In the genomic region with DNA sequence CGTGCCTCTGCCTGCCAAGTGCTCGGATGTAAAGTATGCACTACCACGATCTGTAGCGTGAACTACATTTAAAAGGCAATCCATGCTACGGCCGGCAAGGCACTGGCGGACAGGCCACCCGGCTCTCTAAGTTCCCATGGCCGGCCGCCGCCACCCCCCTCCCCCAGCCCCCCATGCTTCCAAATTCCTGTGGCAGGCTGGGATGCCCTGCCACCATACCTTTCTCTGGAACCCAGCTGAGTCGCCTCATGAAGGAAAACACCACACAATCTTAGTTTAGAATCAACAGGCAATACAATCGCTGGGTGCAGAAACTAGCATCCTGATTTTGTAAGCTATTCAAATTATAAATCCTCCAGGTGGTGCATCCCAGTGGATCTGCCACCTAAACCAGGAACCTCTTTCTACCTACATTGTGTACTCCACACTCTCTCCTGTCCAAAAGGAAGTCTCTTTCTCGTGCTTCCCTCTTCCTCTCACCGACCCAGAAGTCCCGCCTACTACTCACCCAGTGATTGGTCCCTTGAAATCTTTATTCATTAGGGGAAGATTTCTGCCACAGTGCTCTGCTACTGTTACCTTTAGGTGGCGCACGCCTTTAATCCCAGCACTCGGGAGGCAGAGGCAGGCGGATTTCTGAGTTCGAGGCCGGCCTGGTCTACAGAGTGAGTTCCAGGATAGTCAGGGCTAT, we compare ENCODE assay signal across 12 mouse cellular contexts. TPM values are rescaled to one million over a fixed set of nuclear protein-coding genes. Genes with fewer than 3 reads are reported as not detected.
DNase-seq lines count a peak whose midpoint lies in the region; ATAC-seq and TF ChIP-seq lines count a peak whose summit lies in the region.
"Had no signal": no experiment of that assay in that cellular context is flagged by ENCODE, and none has a peak within 500 bp of the region (broad histone marks: within the 10 kb centered on the region; RNA-seq: fewer than 3 reads in every experiment).

No protein-coding gene starts in this region.

- no peak for ATAC-seq in kidney, embryonic 15.5 days (replicated peaks; ENCODE audit: low FRiP score)
- ATAC-seq in embryonic facial prominence, embryonic 13.5 days (ENCODE audit: insufficient number of reproducible peaks, insufficient read depth, low FRiP score, low TSS enrichment, low read depth), result no peak
- ATAC-seq in megakaryocyte progenitor cell, adult 5-6 weeks (replicated peaks; ENCODE audit: poor library complexity), result peak; percentile 76
- ATAC-seq: forebrain, embryonic 15.5 days had no signal

- H3K4me3 ChIP-seq in kidney, embryonic 15.5 days (replicated peaks), result peak overlapping the region; percentile 16
- H3K4me3 ChIP-seq in kidney, adult 2 months (ENCODE audit: insufficient read depth, low read depth, low read length), result no peak overlapping the region
- H3K4me3 ChIP-seq in ES-Bruce4 (ENCODE audit: low read depth, low read length), result peak overlapping the region; percentile 91
- H3K4me3 ChIP-seq in embryonic facial prominence, embryonic 13.5 days, result no peak overlapping the region
- H3K4me3 ChIP-seq: forebrain, embryonic 15.5 days; limb, embryonic 15.5 days; neural tube, embryonic 13.5 days had no signal

- H3K27me3 ChIP-seq in kidney, embryonic 15.5 days, result no peaks in the 10 kb centered on the region
- no peaks in the 10 kb centered on the region for H3K27me3 ChIP-seq in kidney, adult 2 months (replicated peaks; ENCODE audit: control insufficient read depth, insufficient read depth, low read length)
- H3K27me3 ChIP-seq in ES-Bruce4 (ENCODE audit: control insufficient read depth, insufficient read depth, low read length, poor library complexity, severe bottlenecking), result no peaks in the 10 kb centered on the region
- H3K27me3 ChIP-seq in embryonic facial prominence, embryonic 13.5 days, result no peaks in the 10 kb centered on the region
- H3K27me3 ChIP-seq: forebrain, embryonic 15.5 days; limb, embryonic 15.5 days; neural tube, embryonic 13.5 days had no signal

- H3K36me3 ChIP-seq in kidney, embryonic 15.5 days, result no peaks in the 10 kb centered on the region
- no peaks in the 10 kb centered on the region for H3K36me3 ChIP-seq in kidney, adult 2 months (ENCODE audit: control insufficient read depth, insufficient read depth, low read length)
- peaks cover 13% of the 10 kb centered on the region for H3K36me3 ChIP-seq in ES-Bruce4 (ENCODE audit: control insufficient read depth, insufficient read depth, low read length, poor library complexity, severe bottlenecking)
- H3K36me3 ChIP-seq in embryonic facial prominence, embryonic 13.5 days, result no peaks in the 10 kb centered on the region
- H3K36me3 ChIP-seq: forebrain, embryonic 15.5 days; limb, embryonic 15.5 days; neural tube, embryonic 13.5 days had no signal

- no peak for TF ChIP-seq CTCF in kidney, adult 2 months (conservative IDR thresholded peaks at IDR 0.05; ENCODE audit: insufficient read depth, insufficient read length, low read depth, low read length)
- TF ChIP-seq CTCF in ES-Bruce4 (IDR thresholded peaks at IDR 0.05; ENCODE audit: low read depth, low read length), result peak; percentile 10

- H3K4me1 ChIP-seq in kidney, embryonic 15.5 days, result 0 out of 2 replicates have a peak, but pooled peaks cover 4% of the 10 kb centered on the region
- H3K4me1 ChIP-seq in kidney, adult 2 months (ENCODE audit: control insufficient read depth, insufficient read depth, low read length), result no peaks in the 10 kb centered on the region
- H3K4me1 ChIP-seq in ES-Bruce4 (ENCODE audit: control insufficient read depth, insufficient read depth, low read length), result peaks cover 2% of the 10 kb centered on the region
- H3K4me1 ChIP-seq in embryonic facial prominence, embryonic 13.5 days, result peaks cover 3% of the 10 kb centered on the region; the same call in 1 of the 2 replicates
- H3K4me1 ChIP-seq: forebrain, embryonic 15.5 days; neural tube, embryonic 13.5 days had no signal

- TF ChIP-seq POLR2A in kidney, adult 2 months (IDR thresholded peaks at IDR 0.05; ENCODE audit: low read depth, low read length), result no peak
- TF ChIP-seq POLR2A in ES-Bruce4 (IDR thresholded peaks at IDR 0.05; ENCODE audit: insufficient read depth, low read length), result peak; percentile 92

- intact Hi-C loops in left cerebral cortex, postnatal 36 days (cut with DNase I), result no loop called here

- WGBS in kidney, embryonic 15.5 days, result 69% methylated on average over 22 of the region's 22 CpGs
- 62% methylated on average over 22 of the region's 22 CpGs for WGBS in kidney, adult 2 months
- WGBS in embryonic facial prominence, embryonic 13.5 days, result 67% methylated on average over 22 of the region's 22 CpGs

- H3K4me2 ChIP-seq in kidney, embryonic 15.5 days, result peak overlapping the region; percentile 36; the same call in 1 of the 2 replicates
- H3K4me2 ChIP-seq in embryonic facial prominence, embryonic 13.5 days, result peak overlapping the region; percentile 11; the same call in 1 of the 2 replicates
- H3K4me2 ChIP-seq: forebrain, embryonic 15.5 days; limb, embryonic 15.5 days; neural tube, embryonic 13.5 days had no signal

- no peak overlapping the region for H3K27ac ChIP-seq in kidney, embryonic 15.5 days
- H3K27ac ChIP-seq in kidney, adult 2 months (ENCODE audit: insufficient read depth, low read depth, low read length), result no peak overlapping the region
- H3K27ac ChIP-seq in ES-Bruce4 (ENCODE audit: insufficient read depth, low read length), result peak overlapping the region; percentile 40; the same call in 1 of the 2 replicates
- H3K27ac ChIP-seq in embryonic facial prominence, embryonic 13.5 days, result no peak overlapping the region
- H3K27ac ChIP-seq: forebrain, embryonic 15.5 days; kidney, postnatal 0 days; limb, embryonic 15.5 days; neural tube, embryonic 13.5 days had no signal

- TF ChIP-seq EP300 in ES-Bruce4 (IDR thresholded peaks at IDR 0.05; ENCODE audit: insufficient read depth, low read depth, low read length), result no peak

- no peak overlapping the region for H3K9ac ChIP-seq in kidney, embryonic 15.5 days
- peak overlapping the region; percentile 88 for H3K9ac ChIP-seq in ES-Bruce4 (ENCODE audit: low read depth, poor library complexity, severe bottlenecking)
- no peak overlapping the region for H3K9ac ChIP-seq in embryonic facial prominence, embryonic 13.5 days
- H3K9ac ChIP-seq: forebrain, embryonic 15.5 days; limb, embryonic 15.5 days; neural tube, embryonic 13.5 days had no signal

- DNase-seq in kidney, adult 2 months, result no peak
- no peak for DNase-seq in left cerebral cortex, postnatal 36 days (ENCODE audit: low spot score in 2 of 2)
- no peak for DNase-seq in MN1 (ENCODE audit: low spot score)
- DNase-seq: cerebellum, postnatal 36 days had no signal

- H3K9me3 ChIP-seq in kidney, embryonic 15.5 days (replicated peaks), result no peaks in the 10 kb centered on the region
- H3K9me3 ChIP-seq in ES-Bruce4 (replicated peaks; ENCODE audit: control insufficient read depth, insufficient read depth, low read length, poor library complexity, severe bottlenecking), result no peaks in the 10 kb centered on the region
- no peaks in the 10 kb centered on the region for H3K9me3 ChIP-seq in embryonic facial prominence, embryonic 13.5 days
- H3K9me3 ChIP-seq: forebrain, embryonic 15.5 days; limb, embryonic 15.5 days; neural tube, embryonic 13.5 days had no signal

RNA-seq across cellular contexts. Expression of a gene that starts 25.9 kb away (rescaled TPM):
- polyA plus RNA-seq in kidney, embryonic 15.5 days (2015; fragmentation: Nextera tagmentation; extraction: Ambion mirVana), result 48.3 and 51.6 TPM in 2 replicates
- polyA plus RNA-seq in kidney, adult 2 months (2012; rRNA removed), result 43.7 and 49.5 TPM in 2 replicates
- 49.1 and 56.7 TPM in 2 replicates for polyA plus RNA-seq in ES-Bruce4 (2011; ENCODE audit: insufficient read depth, insufficient read length, low read depth, missing spikeins)
- polyA plus RNA-seq in embryonic facial prominence, embryonic 13.5 days (2015; fragmentation: Nextera tagmentation; extraction: Ambion mirVana), result 66.7 and 68.7 TPM in 2 replicates
- total RNA-seq in megakaryocyte progenitor cell, adult 5-6 weeks (2015), result 12.8 and 16.0 TPM in 2 replicates
- total RNA-seq in megakaryocyte progenitor cell, adult 5-6 weeks (2017), result 5.1 and 8.6 TPM in 2 replicates
- 100 to 1,000 TPM in 1 of 2 experiments, 10 to 100 TPM in 1; 90.4 to 113 TPM for total RNA-seq in left cerebral cortex, postnatal 36 days (2021)

RNA-seq across cellular contexts. Expression of a gene that starts 37.1 kb away (rescaled TPM):
- 238 and 287 TPM in 2 replicates for polyA plus RNA-seq in kidney, embryonic 15.5 days (2015; fragmentation: Nextera tagmentation; extraction: Ambion mirVana)
- polyA plus RNA-seq in kidney, adult 2 months (2012; rRNA removed), result 1.9 and 3.9 TPM in 2 replicates
- polyA plus RNA-seq in ES-Bruce4 (2011; ENCODE audit: insufficient read depth, insufficient read length, low read depth, missing spikeins), result 42.8 and 48.6 TPM in 2 replicates
- polyA plus RNA-seq in embryonic facial prominence, embryonic 13.5 days (2015; fragmentation: Nextera tagmentation; extraction: Ambion mirVana), result 732 and 923 TPM in 2 replicates
- 0.24 TPM in 1 of 2 replicates, not detected in the other for total RNA-seq in megakaryocyte progenitor cell, adult 5-6 weeks (2015)
- total RNA-seq in megakaryocyte progenitor cell, adult 5-6 weeks (2017), result not detected in 2 replicates
- total RNA-seq in left cerebral cortex, postnatal 36 days (2021), result 100 to 1,000 TPM; 188 to 255 TPM

Comparison
In these comparisons a context has a peak if more than half of its experiments do, and no peak if none do; other contexts are left out.
1. H3K4me3 ChIP-seq: peak in kidney, embryonic 15.5 days (single experiment) and ES-Bruce4 (single experiment); none in kidney, adult 2 months (single experiment) and embryonic facial prominence, embryonic 13.5 days (single experiment).